Mouse (Mus musculus): ENCODE results near the gene Bag1. TPM values are rescaled to one million over a fixed set of nuclear protein-coding genes. Genes with fewer than 3 reads are reported as not detected.

Bag1 gene
- total RNA-seq (2021): 100 to 1,000 TPM; 260 to 269 TPM

DNA sequence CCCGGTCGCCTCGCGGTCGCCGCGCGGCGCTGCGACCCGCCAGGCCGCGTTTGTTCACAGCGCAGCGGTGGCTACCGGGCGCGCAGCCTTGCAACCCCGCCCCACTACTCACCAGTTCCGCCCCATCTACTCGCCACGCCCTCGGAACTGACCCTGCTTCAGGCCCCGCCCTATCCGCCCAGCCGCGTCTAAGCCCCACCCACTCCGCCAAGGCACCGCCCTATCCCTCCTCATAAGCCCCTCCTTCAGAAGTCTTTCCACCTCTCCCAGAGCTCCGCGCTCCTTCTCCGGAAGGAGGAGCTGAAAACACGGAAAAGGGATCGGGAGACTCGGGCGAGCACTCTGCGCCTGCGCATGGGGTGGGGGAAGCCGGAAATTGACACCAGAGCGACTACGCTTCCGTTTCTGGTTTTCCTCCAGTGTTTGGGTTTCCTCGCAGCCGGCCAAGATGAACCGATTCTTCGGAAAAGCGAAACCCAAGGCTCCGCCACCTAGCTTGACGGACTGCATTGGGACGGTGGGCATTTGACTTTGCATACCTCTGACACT, at the start of gene Bag1, which contains the start of gene Chmp5:
Gene Bag1, minus strand, starts transcription at position 135 of the 549 bp plus-strand sequence.
Gene Chmp5, plus strand, starts transcription at position 248 of the 549 bp plus-strand sequence.
- peak; percentile 98 to 99 for DNase-seq
- intact Hi-C loops (cut with DNase I): loop anchor here (5.0 kb wide), 1 partner anchor 96 kb away; the partner anchor contains the start of gene B4galt1

DNA sequence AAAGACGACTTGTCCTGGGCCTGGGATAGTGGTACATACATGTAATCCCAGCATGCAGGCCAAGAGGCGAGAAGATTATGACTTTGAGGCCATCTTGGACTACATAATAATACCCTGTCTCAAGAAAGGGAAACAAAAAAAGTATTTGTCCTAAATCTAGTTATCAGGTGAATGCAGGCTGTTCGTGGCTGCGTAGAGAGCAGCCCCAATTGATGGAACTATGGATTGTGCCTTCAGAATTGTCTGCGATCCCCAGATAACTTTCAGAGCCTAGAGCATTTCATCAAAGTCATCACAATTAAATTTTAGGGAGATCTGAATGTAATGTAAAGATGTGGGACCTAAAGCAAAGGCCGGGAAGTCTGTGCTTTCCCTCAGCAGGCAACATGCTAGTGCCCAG, 48.2 kb upstream of the Bag1 start:
- intact Hi-C loops (cut with DNase I): no loop called here
- no peak for DNase-seq

DNA sequence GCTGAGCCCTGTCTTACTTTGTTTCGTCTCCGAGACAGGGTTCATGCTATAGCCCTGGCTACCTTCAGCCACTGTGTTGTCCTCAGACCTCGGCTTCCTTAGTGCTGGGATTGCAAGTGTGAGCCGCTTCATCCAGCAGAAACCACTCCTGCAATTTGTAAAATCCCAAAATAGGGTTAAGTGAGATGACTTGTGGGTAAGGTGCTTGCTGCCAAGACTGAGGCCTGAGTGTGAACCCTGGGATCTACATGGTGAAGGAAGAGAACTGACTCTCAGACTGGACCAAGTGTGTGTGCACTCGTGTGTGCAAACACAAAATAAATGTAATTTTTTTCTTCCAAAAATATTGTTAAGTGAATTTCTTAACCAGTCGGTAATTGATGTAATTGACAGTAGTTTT, 41.5 kb upstream of the Bag1 start:
- no peak for DNase-seq
- intact Hi-C loops (cut with DNase I): no loop called here

DNA sequence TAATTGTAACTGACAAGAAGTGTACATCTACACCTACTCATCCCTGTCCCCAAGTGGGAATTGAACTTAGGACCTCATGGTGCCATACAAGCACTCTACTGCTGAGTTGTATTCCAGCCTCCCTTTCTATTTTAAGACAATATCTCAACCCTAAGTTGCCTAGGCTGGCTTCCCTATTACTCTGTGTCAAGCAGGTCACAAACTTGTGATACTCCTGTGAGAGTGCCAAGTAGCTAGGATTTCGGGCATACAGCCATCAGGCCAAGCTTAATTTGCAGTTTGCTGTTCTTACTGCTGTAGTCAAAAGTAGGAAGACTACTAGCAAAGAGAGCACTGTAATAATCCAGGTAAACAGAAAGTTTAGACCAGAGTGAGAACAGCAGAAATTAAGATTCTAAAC, 35.6 kb upstream of the Bag1 start:
- intact Hi-C loops (cut with DNase I): no loop called here
- DNase-seq: peak; percentile 52 to 61

DNA sequence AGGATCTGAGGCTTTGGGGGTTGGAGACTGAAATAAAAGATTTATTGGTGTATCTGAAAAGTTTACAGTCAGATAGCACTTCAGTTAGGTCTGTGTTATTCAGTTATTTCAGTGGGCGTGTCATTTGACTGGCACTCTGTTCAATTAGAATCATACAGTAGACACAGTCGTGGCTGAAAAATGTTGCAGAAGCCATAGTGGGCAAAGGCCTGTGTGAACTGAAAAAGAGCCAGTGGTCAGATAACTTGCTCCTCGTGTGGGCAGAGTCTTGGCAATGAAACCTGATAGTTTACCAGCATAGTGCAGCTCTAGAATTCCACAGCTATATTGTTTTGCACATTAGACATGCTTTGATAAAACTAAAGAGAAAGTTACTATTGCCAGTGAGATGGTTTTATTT, 34.4 kb upstream of the Bag1 start:
- DNase-seq: no peak
- intact Hi-C loops (cut with DNase I): no loop called here

DNA sequence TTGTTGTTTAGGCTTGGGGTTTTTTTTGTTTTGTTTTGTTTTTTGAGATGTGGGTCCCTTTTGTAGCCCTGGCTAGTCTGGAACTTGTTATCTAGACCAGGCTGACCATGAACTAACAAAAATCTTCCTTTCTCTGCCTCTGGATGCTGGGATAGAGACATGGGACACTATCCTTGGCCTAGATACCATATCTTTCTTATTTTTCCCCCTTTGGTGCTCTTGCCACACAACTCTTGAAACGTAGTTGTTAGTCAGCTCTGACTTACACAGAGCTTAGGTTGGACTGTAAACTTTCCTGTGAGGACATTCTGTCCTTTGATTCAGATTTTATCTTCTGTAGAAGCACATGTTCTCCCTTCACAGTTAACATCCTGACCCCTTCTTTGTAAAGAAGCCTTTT, 31.3 kb upstream of the Bag1 start:
- DNase-seq: no peak
- intact Hi-C loops (cut with DNase I): no loop called here

DNA sequence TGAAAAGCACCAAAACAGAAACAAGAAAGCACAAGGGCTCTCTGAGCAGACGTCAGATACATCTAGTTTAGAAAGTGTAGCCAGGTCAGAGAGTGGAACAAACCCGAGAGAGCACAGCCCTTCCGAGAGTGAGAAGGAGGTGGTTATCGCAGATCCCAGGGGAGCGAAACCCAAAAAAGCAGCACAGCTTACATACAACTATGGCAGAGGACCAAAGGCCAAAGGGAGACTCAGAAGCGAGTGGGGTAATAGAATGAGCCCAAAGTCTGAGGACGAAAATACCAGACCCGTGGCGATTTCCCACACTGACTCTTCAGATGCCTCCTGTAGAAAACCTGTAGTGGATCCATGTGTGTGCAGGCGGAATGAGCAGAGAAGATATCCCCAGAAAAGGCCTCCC, 28.6 kb upstream of the Bag1 start:
- intact Hi-C loops (cut with DNase I): no loop called here

DNA sequence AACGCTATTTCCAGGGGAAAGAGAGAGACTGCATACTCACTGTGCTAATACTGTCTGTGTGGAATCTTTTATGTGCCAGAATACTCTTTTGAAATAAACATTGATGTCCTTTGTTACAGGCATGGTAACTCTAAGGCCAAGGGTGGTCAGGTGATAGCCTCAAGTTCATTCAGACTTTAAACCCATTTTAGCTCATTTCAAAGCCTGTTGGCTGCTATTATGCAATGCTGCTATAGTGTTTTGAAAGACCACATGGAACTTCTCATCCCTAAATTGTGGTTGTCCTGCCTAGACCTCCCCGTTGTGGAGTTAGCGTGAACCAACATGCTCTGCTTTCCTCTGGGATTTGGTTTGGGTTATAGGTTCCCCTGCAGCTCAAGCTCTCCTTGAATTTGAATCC, 27.6 kb upstream of the Bag1 start:
- no peak for DNase-seq
- intact Hi-C loops (cut with DNase I): no loop called here

More for the DNA sequence above, 28.6 kb upstream of the Bag1 start:
- no peak for DNase-seq

DNA sequence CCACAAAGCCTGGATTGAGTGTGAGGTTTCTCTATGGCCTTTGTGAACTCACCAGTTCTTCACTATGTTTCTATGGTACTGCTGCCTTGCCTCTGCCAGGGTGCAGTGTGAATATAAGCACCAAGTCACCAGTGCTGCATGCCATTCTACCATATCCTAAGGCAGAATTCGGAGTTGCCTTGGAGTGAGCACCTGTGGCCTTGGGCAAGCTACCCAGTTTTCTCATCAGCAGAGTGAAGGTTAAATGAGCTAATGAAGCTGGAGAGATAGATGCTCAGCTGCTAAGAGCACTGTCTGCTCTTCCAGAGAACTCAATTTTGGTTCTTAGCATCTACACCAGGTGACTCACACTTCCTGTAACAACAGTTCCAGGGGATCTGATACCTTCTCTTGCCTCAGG, 25.9 kb upstream of the Bag1 start:
- intact Hi-C loops (cut with DNase I): no loop called here
- no peak for DNase-seq

DNA sequence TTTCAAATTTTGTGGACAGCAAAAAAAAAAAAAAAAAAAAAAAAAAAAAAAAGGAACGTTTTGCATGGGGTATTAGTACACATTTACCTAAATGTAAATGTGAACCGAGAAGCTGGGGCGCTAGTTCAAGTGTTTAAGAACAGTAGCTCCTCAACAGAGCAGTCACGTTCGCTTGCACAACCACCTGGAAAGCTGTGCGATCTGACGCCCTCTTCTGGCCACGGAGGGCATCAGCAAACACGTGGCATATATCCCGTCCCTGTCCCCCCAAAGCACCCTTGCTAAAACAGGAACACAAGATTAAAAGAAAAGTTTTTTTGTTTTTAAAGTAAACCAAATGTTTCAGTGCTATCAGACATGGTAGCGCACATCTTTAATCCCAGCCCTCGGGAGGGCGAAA, 23.6 kb upstream of the Bag1 start:
- intact Hi-C loops (cut with DNase I): no loop called here
- DNase-seq: peak in 1 of 2 experiments; percentile 15

DNA sequence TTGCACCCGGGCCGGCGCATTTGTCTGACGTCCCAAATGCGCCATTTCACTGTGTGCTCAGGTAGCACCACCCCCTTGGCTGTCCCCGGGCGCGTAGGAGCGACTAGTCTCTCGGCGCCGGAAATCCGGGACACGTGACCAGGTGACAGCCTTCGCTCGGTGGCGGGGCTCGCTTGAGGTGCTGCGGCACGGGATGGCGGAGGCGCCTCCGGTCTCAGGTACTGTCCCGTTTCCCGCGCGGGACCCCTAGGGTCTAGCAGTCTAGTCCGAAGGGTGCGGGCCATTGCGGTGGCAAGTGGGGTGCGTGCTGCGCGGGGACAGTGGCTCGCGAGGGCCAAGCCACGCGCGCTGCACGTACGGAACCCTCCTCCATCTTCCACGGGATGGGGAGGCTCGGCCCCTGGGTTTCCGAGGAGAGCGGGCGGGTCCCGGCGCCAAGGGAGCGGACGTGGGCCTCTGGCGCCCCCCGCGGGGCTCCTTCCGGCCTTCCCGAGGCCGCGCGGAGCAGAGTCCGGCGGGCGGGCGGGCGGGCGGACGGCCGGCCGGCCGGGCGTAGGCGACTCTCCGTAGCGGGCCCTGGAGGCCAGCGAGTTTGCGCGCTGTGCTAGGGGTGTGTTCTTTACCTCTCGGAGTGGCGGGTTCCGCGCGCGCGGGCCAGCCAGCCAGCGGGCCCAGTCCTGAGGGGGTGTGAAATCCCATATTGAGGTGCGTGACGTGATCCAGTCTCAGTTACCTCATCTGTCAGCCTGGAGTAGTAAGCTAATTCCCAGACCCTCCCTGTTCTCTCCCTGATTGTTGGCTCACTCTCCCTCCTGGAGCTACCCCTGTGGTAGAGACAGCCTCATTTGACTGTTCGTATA, 23.0 kb upstream of the Bag1 start, which contains the start of gene Nfx1:
Gene Nfx1, plus strand, starts transcription at position 65 of the 860 bp plus-strand sequence.
- DNase-seq: peak; percentile 94 to 95
- intact Hi-C loops (cut with DNase I): loop anchor here (1.0 kb wide), 1 partner anchor 22 kb away; no protein-coding TSS in a partner anchor

DNA sequence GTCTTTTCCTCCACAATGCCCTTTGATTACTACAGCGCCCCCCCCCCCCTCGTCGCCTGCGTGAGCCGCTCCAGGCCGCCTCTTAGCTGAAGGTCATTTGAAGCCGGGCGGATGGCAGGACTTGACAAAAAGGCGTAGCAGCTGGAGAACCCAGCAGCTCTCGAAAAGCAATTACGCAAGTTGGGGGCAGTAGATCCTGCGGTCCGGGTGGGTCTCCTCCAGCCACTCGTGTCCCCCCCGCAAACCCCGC, 22.4 kb upstream of the Bag1 start:
- DNase-seq: no peak
- intact Hi-C loops (cut with DNase I): loop anchor here (1.0 kb wide), 1 partner anchor 21 kb away; no protein-coding TSS in a partner anchor

DNA sequence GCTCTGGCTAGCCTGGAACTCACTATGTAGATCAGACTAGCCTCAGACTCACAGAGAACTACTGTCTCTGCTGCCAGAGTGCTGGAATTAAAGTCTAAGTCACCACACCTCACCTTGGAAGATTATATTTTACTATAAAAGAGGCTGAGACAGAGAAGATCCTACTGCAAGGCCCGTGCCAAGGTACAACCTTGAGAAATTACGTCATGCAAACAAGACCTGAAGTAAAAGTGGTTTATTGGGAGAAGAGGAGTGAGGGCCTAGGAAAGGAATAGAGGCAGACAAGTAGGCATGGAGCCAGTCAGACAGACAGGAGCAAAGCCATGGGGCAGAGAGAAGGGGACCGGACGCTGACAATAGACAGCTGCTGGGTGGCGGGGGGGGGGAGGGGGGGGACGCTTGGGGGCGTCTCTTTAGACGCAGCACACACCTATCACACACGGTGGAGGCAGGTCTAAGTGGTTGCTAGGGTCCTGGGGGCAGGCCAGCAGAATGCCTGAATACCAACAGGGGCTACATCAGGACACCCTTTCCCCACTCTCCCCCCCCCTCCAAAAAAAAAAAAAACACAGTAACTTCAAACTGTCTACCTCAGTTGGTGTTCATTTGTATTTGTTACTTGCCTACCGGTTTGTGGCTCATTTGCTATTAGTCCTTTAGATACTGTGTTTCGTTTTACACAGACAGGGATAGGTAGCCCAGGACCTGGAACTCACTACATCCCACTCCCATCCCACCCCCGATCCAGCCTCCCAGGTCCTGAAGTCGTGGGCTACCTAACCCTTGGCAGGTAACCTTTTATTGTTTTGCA, 21.9 kb upstream of the Bag1 start:
- intact Hi-C loops (cut with DNase I): loop anchor here (1.0 kb wide), 1 partner anchor 21 kb away; no protein-coding TSS in a partner anchor
- no peak for DNase-seq

DNA sequence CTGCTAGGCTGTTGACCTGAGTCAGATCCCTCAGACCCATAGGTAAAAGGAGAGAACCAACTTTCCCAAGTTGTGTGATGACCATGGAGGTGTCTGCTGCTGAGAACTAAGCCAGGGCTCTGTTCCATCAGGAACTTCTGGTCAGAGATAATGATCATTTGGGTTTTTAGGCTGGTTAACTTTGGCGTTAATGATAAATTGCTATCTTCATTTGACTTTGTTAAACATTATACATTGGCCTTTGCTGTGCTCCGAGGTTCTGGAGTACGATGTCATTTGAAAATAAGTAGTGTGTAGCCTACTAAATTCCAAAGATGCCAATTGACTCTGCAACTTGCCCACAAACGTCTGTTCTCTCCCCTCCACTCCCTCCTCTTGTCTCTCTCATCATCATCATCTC, 21.1 kb upstream of the Bag1 start:
- intact Hi-C loops (cut with DNase I): no loop called here
- no peak for DNase-seq

DNA sequence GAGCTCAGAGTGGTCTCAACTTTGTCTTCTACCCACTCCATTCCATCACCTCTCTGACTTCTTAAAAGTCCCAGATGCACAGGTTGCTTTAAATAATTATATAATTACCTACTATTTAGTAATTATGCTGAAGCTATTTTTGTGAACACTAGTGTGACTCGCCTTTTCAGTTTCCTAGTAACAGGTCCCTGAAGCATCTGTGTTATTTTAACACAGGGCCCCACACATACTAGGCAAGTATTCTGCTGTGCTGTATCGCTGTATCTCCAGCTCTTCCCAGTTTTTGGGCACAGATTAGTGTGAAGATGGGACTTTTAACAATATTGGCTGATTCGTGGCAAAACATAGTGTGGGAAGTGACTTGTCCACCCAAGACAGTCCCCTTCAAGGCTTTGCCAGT, 15.4 kb upstream of the Bag1 start:
- intact Hi-C loops (cut with DNase I): no loop called here
- DNase-seq: no peak

DNA sequence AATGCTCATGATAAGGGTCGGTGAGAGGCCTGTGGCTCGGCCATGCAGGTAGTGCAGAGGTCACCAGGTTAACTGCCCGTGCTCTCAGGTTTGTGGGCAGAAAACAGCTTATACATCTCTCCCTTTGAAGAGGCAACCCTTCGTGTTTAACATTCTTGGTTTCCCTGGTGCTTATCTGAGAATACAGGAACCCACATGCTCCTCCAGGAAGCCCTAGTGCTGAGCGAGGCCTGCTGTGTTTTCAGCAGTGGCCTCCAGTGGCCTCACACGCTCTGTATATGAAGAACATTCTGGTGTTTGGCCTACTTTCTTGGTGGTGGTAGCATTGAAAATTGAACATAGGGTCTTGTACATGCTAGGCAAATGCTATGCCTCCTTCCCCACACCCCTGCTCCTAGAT, 7.8 kb upstream of the Bag1 start:
- DNase-seq: no peak
- intact Hi-C loops (cut with DNase I): no loop called here

DNA sequence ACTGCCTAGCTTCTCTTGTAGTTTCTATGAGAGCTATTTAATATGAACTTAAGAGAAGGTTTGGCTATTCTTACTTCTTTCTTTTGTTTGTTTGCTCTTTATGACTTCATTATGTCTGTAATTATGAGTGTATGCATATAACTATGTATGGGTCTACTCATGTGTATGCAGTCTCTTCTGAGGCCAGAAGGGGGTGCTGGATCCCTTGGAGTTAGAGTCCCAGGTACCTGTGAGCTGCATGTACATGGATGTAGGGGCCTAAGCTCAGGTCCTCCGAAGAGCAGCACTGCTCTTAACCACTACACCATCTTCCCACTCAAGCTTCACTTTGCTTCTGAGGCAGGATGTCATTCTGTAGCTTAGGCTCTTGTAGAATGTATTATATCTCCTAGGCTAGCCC, 5.4 kb upstream of the Bag1 start:
- DNase-seq: no peak
- intact Hi-C loops (cut with DNase I): no loop called here

DNA sequence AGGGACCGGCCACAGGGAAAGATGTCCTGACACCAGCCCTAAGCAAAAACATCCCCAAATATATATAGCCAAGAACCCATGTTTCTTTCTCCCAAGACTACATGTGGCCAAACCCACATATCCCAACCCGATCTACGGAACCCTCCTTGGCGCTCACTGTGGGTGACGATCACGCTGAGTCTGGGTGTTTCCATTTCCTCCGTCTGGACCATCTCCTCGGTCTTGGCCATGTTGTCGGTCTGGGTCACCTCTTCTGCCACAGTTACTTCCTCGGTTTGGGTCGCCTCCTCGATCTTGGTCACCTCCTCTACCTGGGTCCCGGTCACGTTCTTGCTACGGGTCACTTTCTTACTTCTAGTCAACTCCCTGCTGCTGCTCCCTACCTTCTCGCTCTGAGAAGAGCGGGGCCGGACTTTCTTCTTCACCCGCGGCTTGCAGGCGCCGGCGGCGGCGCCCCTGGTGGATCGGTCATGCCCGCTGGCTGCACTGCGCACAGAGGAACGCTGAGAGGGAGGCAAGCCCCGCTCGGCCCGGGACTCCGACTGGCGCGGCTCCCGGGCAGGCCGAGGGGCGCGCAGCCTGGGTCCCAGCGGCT, 432 bp downstream of the Bag1 start:
- intact Hi-C loops (cut with DNase I): loop anchor here (5.0 kb wide), 1 partner anchor 95 kb away; the partner anchor contains the start of gene B4galt1
- no peak for DNase-seq

DNA sequence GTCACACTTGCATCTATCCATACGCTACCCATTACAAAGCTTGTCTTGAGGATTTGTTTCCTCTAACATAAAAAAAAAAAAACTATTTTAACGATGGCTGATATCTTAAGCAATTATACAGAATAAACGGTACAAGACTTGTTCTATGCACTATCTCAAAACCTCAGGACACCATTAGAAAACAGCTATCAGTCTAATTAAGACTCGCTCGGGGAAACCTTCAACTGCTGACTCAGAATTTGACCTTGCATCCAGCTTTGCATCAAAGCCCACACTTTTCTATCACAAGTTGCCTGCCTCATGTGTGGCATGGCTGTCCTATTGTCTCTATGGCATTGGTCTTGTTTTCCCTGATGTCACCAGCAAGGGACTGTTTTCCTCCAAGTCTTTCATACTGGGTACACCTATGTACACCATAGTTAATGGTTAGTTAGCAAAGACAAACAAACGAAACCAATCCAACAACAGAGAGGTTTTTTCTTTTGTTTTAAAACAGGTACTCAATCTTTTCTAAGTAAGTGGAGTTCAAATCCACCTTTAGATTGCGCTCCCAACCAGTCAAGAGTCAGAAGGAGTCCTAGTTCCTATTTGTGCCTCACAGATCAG, 1.5 kb downstream of the Bag1 start:
- intact Hi-C loops (cut with DNase I): loop anchor here (5.0 kb wide), 1 partner anchor 94 kb away; the partner anchor contains the start of gene B4galt1

DNA sequence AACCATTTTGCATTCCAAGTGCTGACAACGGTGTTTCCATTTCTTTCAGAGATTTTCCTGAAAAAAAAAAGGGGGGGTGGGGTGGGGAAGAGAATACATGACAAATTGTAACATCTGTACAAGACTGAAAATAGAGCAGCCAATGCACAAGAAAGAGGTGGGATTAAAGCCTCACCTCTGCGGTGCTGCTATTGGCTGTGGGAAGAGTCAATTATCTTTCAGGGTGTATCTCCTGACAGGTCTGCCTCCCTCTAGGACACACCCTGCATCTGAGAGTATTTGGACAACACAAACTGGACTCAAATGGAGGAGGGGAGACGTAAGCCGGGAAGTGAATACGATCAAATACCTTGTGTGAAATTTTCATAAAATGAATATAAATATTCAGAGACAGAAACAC, 4.4 kb downstream of the Bag1 start:
- intact Hi-C loops (cut with DNase I): no loop called here

More for the DNA sequence above, 1.5 kb downstream of the Bag1 start:
- no peak for DNase-seq

More for the DNA sequence above, 4.4 kb downstream of the Bag1 start:
- no peak for DNase-seq
